Mouse (Mus musculus): ENCODE results near the gene Depp1. TPM values are rescaled to one million over a fixed set of nuclear protein-coding genes. Genes with fewer than 3 reads are reported as not detected.
A peak's percentile ranks its signal among the peaks of the same experiment; 100 is the strongest.

Depp1 gene
- total RNA-seq, 2 experiments from 2014 or later = 1.8 to 2.0 TPM

DNA sequence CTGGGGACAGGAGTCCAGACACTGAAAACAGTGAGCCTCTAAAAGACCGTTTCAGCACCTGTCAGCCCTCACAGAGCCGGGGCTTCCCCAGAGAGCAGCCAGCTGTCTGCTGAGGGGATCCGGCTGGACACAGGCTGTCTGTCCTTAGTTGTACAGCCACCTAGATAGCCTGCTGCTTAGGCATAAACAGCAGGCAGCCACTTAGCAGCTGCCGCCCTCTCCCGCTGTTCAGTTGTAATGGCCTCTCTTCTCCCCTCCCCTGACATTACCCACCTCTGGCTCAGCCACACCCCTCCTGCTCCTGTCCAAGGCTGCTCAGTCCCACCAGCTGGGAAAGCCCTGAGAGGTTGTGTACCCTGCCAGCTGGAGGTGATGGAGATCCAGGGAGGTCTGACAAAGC is 20.6 kb downstream of the Depp1 start:
- intact Hi-C loops (cut with DNase I) = no loop called here
- Histone ChIP-seq H3K27ac (no peak overlapping the region), H3K4me3 (no peak overlapping the region)
- no peak for TF ChIP-seq CTCF (IDR thresholded peaks at IDR 0.05)
- no peak for DNase-seq (ENCODE audit: extremely low spot score in 1 of 2, low spot score in 2 of 2)

DNA sequence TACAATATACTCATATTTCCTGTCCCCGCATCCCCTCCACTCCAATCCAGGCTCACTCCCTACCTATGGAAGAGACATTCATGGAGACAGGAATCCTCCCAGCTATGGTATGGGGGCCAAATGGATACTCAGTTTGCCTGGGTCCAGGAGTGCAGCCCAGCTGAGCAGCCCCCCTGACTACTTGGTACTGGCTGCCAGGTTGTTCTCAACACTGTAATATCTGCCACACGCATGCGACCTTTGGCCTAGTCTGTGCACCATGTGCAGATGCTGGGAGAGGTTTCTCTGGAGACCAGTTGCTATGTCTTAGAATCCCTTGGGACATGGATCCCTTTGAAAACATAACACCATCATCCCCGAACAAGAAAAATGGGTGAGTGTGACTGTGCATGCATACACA is 21.4 kb downstream of the Depp1 start:
- no peak for TF ChIP-seq CTCF (IDR thresholded peaks at IDR 0.05)
- Histone ChIP-seq H3K27ac (no peak overlapping the region), H3K4me3 (no peak overlapping the region)
- intact Hi-C loops (cut with DNase I) = no loop called here
- no peak for DNase-seq (ENCODE audit: extremely low spot score in 1 of 2, low spot score in 2 of 2)

DNA sequence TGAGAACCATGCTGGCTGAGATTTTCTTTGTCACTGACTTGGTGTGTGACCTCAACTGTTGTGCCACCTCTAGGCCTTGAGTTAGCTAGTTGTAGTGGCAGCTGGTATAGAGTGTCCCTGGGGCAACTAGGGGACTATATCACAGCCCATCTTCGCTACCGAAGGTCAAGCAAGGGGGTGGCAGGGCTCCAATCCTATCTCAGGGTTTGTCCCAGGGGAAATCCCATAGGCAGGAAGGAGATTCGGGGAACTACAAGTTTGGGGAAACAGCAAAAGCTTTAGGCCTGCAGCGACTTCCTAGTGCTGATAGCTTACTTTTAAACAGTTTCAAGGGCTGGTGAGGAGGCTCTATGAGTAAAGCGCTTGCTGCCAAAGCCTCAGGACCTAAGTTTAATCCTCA is 21.9 kb downstream of the Depp1 start:
- no peak overlapping the region for H3K4me3 ChIP-seq

DNA sequence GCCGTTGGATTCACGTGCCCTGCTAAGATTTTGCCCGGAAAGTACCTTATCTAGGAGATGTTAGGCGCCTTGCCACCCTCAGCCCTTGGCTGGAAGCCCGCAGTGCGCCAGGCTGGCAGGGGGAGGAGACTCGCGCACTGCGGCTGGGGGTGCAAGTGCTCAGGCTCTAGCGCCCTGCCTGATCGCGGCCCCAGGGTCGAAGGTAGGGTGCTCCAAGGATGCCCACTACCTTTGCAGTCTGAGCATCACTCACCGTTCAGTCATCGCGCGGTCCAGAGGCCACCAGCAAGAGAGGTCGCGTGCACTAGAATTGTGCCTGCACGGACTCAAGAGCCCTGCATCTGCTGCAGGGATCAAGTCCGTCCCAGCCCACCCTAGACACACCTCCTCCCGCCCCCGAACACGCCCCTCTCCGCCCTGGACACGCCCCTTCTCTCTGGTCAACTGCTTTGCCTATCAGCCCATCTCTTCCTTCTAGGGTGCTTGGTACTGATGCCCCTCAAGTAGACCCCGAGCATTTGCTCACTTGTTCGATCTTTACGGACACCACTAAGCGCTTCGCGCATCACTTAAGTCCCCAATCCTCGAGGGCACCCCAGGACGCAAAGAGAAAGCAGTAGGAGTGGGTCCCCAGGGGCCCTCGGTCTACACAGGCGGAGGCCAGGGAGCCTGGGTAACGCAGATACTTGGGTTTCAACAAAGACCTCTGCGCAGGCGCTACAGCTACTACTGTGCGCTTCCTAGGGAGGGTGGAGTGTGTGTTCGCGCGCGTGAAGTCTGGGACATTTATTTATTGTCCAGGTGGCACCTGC is 23.3 kb downstream of the Depp1 start, which contains the start of gene Rassf4:
TSS of gene Rassf4 (minus strand) at position 482 of the 812 bp plus-strand sequence.
- Histone ChIP-seq H3K4me3 (peak within 1 kb of the TSS; percentile 61), H3K27ac (0 out of 2 replicates have a peak within 1 kb of the TSS, but pooled peaks have one; percentile 8)
- intact Hi-C loops (cut with DNase I) = no loop called here
- no peak for TF ChIP-seq CTCF (IDR thresholded peaks at IDR 0.05)
- DNase-seq (ENCODE audit: extremely low spot score in 1 of 2, low spot score in 2 of 2) = peak; percentile 59

More for the DNA sequence above, 21.9 kb downstream of the Depp1 start:
- intact Hi-C loops (cut with DNase I) = no loop called here
- no peak for TF ChIP-seq CTCF (IDR thresholded peaks at IDR 0.05)
- H3K27ac ChIP-seq = no peak overlapping the region
- no peak for DNase-seq (ENCODE audit: extremely low spot score in 1 of 2, low spot score in 2 of 2)

DNA sequence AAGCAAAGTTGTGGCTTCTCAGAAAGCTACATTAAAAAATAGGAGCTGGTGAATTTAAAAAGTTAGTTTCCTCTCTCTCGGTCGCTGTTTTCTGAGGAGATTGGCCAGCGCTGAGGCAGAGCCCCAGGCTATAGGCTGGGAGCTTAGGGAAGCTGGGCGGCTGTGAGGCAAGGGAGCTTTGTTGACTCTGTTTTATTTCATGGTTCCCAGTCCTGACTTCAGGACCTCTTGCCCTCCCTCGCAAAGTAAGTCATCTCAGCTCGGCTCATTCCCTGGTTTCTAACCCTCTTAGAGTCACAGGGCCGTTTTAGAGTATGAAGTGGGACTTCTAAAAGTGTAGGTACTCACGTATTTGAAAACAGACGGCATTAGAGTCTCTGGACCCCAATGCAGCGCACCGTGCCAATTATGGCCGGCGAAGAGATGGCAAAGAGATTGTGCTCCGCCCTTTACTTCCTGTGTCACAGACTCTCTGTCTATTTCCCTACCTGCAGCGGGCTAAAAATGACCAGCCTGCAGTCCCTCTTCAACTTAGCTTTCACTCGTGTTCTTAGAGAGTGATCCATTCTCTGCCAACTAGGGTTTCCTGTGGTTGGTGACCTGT is 24.0 kb downstream of the Depp1 start:
- DNase-seq (ENCODE audit: extremely low spot score in 1 of 2, low spot score in 2 of 2) = no peak
- intact Hi-C loops (cut with DNase I) = no loop called here
- Histone ChIP-seq H3K4me3 (peak overlapping the region; percentile 61), H3K27ac (no peak overlapping the region)
- no peak for TF ChIP-seq CTCF (IDR thresholded peaks at IDR 0.05)

DNA sequence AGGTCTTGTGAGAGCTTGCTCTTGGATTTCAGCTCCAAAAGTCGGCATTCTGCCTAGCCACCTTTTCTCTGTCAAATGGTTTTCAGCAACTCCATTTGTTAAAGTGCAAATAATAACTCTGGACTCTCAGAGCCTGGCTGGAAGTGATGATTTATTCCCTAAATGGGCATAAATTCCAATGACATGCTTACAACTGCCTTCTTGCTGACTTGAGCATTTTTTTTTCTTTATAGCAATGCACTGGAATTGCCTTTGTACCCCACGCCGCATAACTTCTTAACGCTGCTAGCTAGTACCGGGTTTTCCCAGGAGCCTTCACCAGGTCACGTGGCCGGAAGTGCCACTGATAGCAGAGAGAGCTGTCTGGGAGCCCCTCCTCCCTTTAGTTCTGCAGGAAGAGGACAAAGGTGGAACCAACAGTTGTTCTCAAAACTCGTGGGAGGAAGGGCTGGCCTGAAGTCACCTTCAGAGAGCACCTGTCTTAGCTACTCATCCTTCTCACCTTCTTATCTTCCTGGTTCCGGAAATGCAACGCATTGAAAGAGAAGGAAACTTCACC is 26.0 kb downstream of the Depp1 start:
- DNase-seq (ENCODE audit: extremely low spot score in 1 of 2, low spot score in 2 of 2) = no peak
- Histone ChIP-seq H3K27ac (no peak overlapping the region), H3K4me3 (no peak overlapping the region)
- intact Hi-C loops (cut with DNase I) = no loop called here
- no peak for TF ChIP-seq CTCF (IDR thresholded peaks at IDR 0.05)

DNA sequence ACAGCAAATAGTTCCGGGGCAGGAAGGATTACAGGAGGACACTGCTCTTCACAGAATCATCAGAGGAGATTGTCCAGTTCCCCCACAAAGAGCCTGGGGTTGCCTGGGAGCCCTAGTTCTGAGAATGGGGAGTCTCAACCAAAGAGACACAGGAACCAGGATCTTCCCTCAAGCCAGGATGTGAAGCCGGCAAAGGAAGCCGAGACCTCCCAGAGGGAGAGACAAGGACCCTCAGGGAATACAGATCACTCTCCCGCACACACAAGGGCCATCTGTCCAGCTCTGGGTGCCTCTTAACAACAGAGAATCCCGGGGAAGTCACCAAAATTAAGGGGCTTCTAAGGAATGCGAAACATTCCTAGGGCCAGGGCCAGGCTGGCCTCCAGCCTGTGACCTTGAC is 26.9 kb downstream of the Depp1 start:
- TF ChIP-seq CTCF (IDR thresholded peaks at IDR 0.05) = no peak
- no peak for DNase-seq (ENCODE audit: extremely low spot score in 1 of 2, low spot score in 2 of 2)
- intact Hi-C loops (cut with DNase I) = no loop called here
- Histone ChIP-seq H3K4me3 (no peak overlapping the region), H3K27ac (no peak overlapping the region)

DNA sequence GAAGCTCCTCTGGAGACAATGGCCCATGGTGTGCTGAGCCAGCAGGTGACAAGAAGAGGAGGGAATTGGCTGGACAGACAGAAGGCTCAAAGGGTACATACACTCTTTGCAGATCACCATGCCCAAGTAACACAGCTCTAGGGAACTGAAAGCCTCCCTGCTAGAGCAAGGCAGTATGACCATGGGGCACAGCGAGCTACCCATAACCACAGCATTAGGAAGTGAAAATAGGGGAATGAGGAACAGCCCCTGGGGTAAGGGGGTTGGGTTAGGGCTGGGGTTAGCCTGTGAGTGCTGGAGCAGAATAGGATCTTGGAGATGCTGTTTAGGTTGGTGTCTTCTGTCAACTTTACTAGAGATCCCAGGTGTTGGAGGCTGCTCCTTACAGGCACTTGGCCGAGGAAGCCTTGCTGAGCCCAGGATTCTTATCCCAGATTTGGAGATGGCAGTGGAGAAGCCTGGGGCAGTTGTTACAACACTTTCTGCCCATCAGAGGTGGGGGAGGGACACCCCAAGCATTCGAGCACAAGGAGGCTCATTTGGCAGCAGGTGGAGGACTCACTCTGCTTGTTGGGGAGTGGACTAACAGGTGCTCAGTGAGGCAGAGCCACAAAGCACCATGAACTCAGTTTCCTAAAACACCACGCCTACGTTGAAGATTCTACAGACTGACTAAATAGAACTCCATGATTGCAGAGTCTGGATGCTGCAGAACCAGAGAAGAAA is 29.3 kb downstream of the Depp1 start:
- intact Hi-C loops (cut with DNase I) = no loop called here
- no peak for TF ChIP-seq CTCF (IDR thresholded peaks at IDR 0.05)
- no peak overlapping the region for H3K4me3 ChIP-seq
- no peak for DNase-seq (ENCODE audit: extremely low spot score in 1 of 2, low spot score in 2 of 2)
- H3K27ac ChIP-seq = no peak overlapping the region

DNA sequence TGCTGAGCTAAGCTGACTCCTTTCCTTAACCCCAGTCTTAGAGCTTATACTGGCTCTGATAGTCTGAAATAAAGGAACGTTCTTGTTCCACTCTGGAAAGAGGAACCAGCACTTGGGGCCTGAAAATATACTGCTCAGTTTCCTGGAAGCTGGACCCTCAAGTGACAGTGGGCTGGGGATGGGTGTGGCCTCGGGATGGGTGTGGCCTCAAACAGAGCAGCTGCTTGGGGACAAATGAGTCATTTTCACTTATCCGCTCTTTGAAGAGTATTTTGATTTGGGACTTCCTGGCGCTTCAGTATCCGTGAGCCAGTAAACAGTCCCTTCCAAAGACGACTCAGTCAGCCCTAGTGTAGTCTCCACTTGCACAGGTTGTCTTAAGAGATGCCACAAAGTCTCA is 31.9 kb downstream of the Depp1 start:
- DNase-seq (ENCODE audit: extremely low spot score in 1 of 2, low spot score in 2 of 2) = no peak
- TF ChIP-seq CTCF (IDR thresholded peaks at IDR 0.05) = no peak
- H3K4me3 ChIP-seq = no peak overlapping the region
- H3K27ac ChIP-seq = no peak overlapping the region
- intact Hi-C loops (cut with DNase I) = no loop called here

DNA sequence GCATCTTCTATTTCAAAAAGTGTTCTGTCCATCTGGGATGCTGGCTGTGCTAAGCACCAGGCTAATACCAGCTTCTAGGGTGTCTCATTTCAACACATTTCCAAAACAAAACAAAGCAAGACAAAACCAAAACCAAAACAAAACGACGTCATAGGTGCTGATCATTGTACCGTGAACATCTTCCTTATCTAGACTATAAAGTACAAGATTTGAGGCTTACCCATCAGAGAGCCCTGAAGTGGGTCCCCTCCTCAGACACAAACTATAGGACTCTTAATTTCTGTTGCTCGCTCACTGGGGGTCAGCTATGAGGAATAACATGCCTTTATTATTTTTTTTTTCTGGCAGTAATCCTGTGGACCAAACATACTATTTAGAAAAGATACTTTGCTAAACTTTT is 43.2 kb downstream of the Depp1 start:
- no peak for DNase-seq (ENCODE audit: extremely low spot score in 1 of 2, low spot score in 2 of 2)
- no peak overlapping the region for H3K27ac ChIP-seq
- TF ChIP-seq CTCF (IDR thresholded peaks at IDR 0.05) = no peak
- no peak overlapping the region for H3K4me3 ChIP-seq
- intact Hi-C loops (cut with DNase I) = no loop called here

DNA sequence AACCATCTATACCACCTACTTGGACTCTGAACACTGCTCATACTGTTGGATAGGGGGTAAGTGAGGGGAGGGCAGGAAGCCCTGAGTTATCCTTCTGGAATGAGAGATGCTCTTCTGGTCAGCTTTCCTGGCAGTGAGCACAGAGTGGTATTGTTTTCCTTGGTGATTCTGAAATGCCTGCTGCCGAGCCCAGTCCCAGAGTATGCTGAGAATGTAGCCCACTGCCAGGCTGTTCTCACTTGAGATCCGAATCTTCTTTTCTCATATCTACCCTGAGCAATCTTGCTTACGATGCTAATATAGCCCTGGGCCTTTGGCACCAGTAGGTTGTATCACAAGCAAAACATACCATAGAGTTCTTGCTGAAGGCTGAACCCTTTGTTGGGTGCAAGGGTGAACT is 43.9 kb downstream of the Depp1 start:
- no peak for TF ChIP-seq CTCF (IDR thresholded peaks at IDR 0.05)
- H3K4me3 ChIP-seq = no peak overlapping the region
- H3K27ac ChIP-seq = no peak overlapping the region
- no peak for DNase-seq (ENCODE audit: extremely low spot score in 1 of 2, low spot score in 2 of 2)
- intact Hi-C loops (cut with DNase I) = no loop called here

DNA sequence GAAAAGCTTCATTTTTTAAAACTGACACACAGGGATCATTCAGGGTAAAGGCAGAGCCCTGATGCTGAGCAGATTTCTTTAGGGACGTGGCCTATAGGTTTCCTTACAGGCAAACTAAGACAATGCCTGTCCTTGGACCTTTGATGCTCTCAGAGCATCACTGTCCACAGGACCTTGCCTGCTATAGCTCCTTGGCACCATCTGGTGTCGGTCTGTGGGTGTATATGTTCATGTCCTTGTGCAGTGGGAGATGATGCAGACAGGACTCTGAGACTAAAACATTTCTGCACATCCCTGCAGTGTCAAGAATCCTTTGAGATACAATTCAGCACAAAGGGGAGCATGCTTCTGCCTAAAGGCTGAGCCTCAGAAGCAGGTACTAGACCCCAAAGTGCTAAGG is 47.0 kb downstream of the Depp1 start:
- no peak overlapping the region for H3K27ac ChIP-seq
- no peak for DNase-seq (ENCODE audit: extremely low spot score in 1 of 2, low spot score in 2 of 2)
- TF ChIP-seq CTCF (IDR thresholded peaks at IDR 0.05) = peak; percentile 41
- no peak overlapping the region for H3K4me3 ChIP-seq
- intact Hi-C loops (cut with DNase I) = loop anchor here (1.0 kb wide), 1 partner anchor 42 kb away; no protein-coding TSS in a partner anchor
